Mouse (Mus musculus) stomach, embryonic 14.5 days (tissue): Measurements from ENCODE around the gene Cacfd1. TPM values are rescaled to one million over a fixed set of nuclear protein-coding genes. Genes with fewer than 3 reads are reported as not detected.

Experiments used
- ATAC-seq: fragments of 200-750 bp; cut with Nextera tagmentation; 2 replicates; pipeline ENCODE4 v1.8.0; 2017; ENCODE audit warnings: low read depth, moderate TSS enrichment; ENCODE audit not compliant: insufficient number of reproducible peaks, insufficient read depth, low FRiP score
- H3K27ac ChIP-seq: fragments of 300-500 bp; sonication (generic); 2 replicates; pipeline ENCODE4 v1.5.1; 2014; ENCODE audit warnings: mild to moderate bottlenecking, low read length, moderate library complexity, mixed read lengths
- H3K27me3 ChIP-seq: fragments of 300-500 bp; sonication (generic); 2 replicates; pipeline ENCODE4 v1.6.1; 2014; ENCODE audit warnings: low read length, control low read depth, mixed read lengths; ENCODE audit not compliant: control insufficient read depth, insufficient read depth
- H3K36me3 ChIP-seq: fragments of 300-500 bp; sonication (generic); 2 replicates; pipeline ENCODE4 v1.6.1; 2014; ENCODE audit warnings: mild to moderate bottlenecking, control low read depth, low read length, moderate library complexity, mixed read lengths; ENCODE audit not compliant: control insufficient read depth, insufficient read depth
- H3K4me1 ChIP-seq: fragments of 300-500 bp; sonication (generic); 2 replicates; pipeline ENCODE4 v1.6.1; 2014; ENCODE audit warnings: low read length, control low read depth, mixed read lengths; ENCODE audit not compliant: control insufficient read depth, insufficient read depth
- H3K4me2 ChIP-seq: fragments of 300-500 bp; sonication (generic); replicated peaks from 2 replicates; pipeline ENCODE4 v1.6.1; 2014; ENCODE audit warnings: low read depth, low read length, control low read depth
- H3K4me3 ChIP-seq: fragments of 300-500 bp; sonication (generic); 2 replicates; pipeline ENCODE4 v1.5.1; 2014; ENCODE audit warnings: low read depth, low read length, control low read depth
- H3K9ac ChIP-seq: fragments of 300-500 bp; sonication (generic); replicated peaks from 2 replicates; pipeline ENCODE4 v1.6.1; 2014; ENCODE audit warnings: low read depth, mild to moderate bottlenecking, control low read depth, low read length, moderate library complexity, mixed read lengths
- H3K9me3 ChIP-seq: fragments of 300-500 bp; sonication (generic); 2 replicates; pipeline ENCODE4 v1.6.1; 2016; ENCODE audit warnings: low read depth, low read length, control low read depth; ENCODE audit not compliant: control insufficient read depth
- WGBS: fragments of 180-500 bp; shearing (Covaris S2); extraction: QIAGEN DNeasy Blood & Tissue Kit; methylation state at CpG from one replicate; pipeline ENCODE4 v1.1.7; 2014; 5-methylcytosine and 5-hydroxymethylcytosine counted together
- polyA plus RNA-seq: library from polyadenylated mRNA; unstranded; fragments of >200 nt; fragmentation: Nextera tagmentation; extraction: Ambion mirVana; gene quantifications from 2 replicates; pipeline ENCODE4 v1.2.1, GENCODE M21; 2014

Cacfd1 gene
- polyA plus RNA-seq, 1 experiment from 2014 or later, result 62.6 TPM

- no peak overlapping the region for H3K4me2 ChIP-seq
- no peak overlapping the region for H3K9ac ChIP-seq
- H3K27me3 ChIP-seq, result no peaks in the 10 kb centered on the region
- no peak overlapping the region for H3K4me3 ChIP-seq
- no peaks in the 10 kb centered on the region for H3K9me3 ChIP-seq
- 51% methylated on average over 2 of the region's 2 CpGs for WGBS
- H3K27ac ChIP-seq, result no peak overlapping the region
- H3K36me3 ChIP-seq, result no peaks in the 10 kb centered on the region
- 0 out of 2 replicates have a peak, but pooled peaks cover 4% of the 10 kb centered on the region for H3K4me1 ChIP-seq
- ATAC-seq, result no peak
Measured at GRCm38 (mm10) chr2:27032361-27032760, 22.6 kb downstream of the Cacfd1 start.

- WGBS, result 68% methylated on average over 3 of the region's 3 CpGs
- H3K9ac ChIP-seq, result no peak overlapping the region
- H3K4me2 ChIP-seq, result no peak overlapping the region
- no peaks in the 10 kb centered on the region for H3K9me3 ChIP-seq
- no peaks in the 10 kb centered on the region for H3K4me1 ChIP-seq
- no peak overlapping the region for H3K4me3 ChIP-seq
- no peak for ATAC-seq
- H3K27ac ChIP-seq, result no peak overlapping the region
- H3K27me3 ChIP-seq, result no peaks in the 10 kb centered on the region
- H3K36me3 ChIP-seq, result no peaks in the 10 kb centered on the region
Measured at GRCm38 (mm10) chr2:27036003-27036402, 26.3 kb downstream of the Cacfd1 start.

- Histone ChIP-seq H3K9ac (no peak overlapping the region), H3K4me3 (no peak overlapping the region), H3K4me1 (no peaks in the 10 kb centered on the region), H3K4me2 (no peak overlapping the region), H3K9me3 (no peaks in the 10 kb centered on the region), H3K27me3 (no peaks in the 10 kb centered on the region), H3K36me3 (no peaks in the 10 kb centered on the region), H3K27ac (no peak overlapping the region)
- no peak for ATAC-seq
- WGBS, result 74% methylated on average over 4 of the region's 4 CpGs
Measured at GRCm38 (mm10) chr2:27037008-27037407, 27.3 kb downstream of the Cacfd1 start.

GRCm38 (mm10) chr2:27038596-27038995, 28.9 kb downstream of the Cacfd1 start:
- H3K27ac ChIP-seq, result no peak overlapping the region
- no peaks in the 10 kb centered on the region for H3K27me3 ChIP-seq
- H3K4me2 ChIP-seq, result no peak overlapping the region
- 3% methylated on average over 3 of the region's 3 CpGs for WGBS
- no peak overlapping the region for H3K4me3 ChIP-seq
- no peak overlapping the region for H3K9ac ChIP-seq
- no peaks in the 10 kb centered on the region for H3K36me3 ChIP-seq
- H3K4me1 ChIP-seq, result no peaks in the 10 kb centered on the region
- 0 out of 2 replicates have a peak, but pooled peaks have one; percentile 24 for ATAC-seq
- H3K9me3 ChIP-seq, result no peaks in the 10 kb centered on the region

GRCm38 (mm10) chr2:27039286-27039685, 29.6 kb downstream of the Cacfd1 start:
- H3K9me3 ChIP-seq, result no peaks in the 10 kb centered on the region
- H3K4me1 ChIP-seq, result no peaks in the 10 kb centered on the region
- no peaks in the 10 kb centered on the region for H3K36me3 ChIP-seq
- no peak overlapping the region for H3K4me2 ChIP-seq
- no peaks in the 10 kb centered on the region for H3K27me3 ChIP-seq
- 9% methylated on average over 1 of the region's 1 CpGs for WGBS
- H3K9ac ChIP-seq, result no peak overlapping the region
- ATAC-seq, result no peak
- no peak overlapping the region for H3K4me3 ChIP-seq
- H3K27ac ChIP-seq, result no peak overlapping the region

GRCm38 (mm10) chr2:27042131-27042844, 32.6 kb downstream of the Cacfd1 start:
- Histone ChIP-seq H3K9me3 (no peaks in the 10 kb centered on the region), H3K9ac (no peak overlapping the region), H3K4me2 (no peak overlapping the region), H3K4me1 (no peaks in the 10 kb centered on the region), H3K27me3 (no peaks in the 10 kb centered on the region), H3K27ac (no peak overlapping the region), H3K36me3 (no peaks in the 10 kb centered on the region), H3K4me3 (no peak overlapping the region)
- no peak for ATAC-seq
- WGBS, result 66% methylated on average over 8 of the region's 8 CpGs

- no peak overlapping the region for H3K4me2 ChIP-seq
- no peak overlapping the region for H3K4me3 ChIP-seq
- H3K27me3 ChIP-seq, result no peaks in the 10 kb centered on the region
- H3K9ac ChIP-seq, result no peak overlapping the region
- 19% methylated on average over 3 of the region's 3 CpGs for WGBS
- ATAC-seq, result peak; percentile 66; the same call in 1 of the 2 replicates
- no peaks in the 10 kb centered on the region for H3K9me3 ChIP-seq
- H3K4me1 ChIP-seq, result no peaks in the 10 kb centered on the region
- H3K36me3 ChIP-seq, result no peaks in the 10 kb centered on the region
- no peak overlapping the region for H3K27ac ChIP-seq
Measured at GRCm38 (mm10) chr2:27043461-27043860, 33.7 kb downstream of the Cacfd1 start.

GRCm38 (mm10) chr2:27044166-27044565, 34.4 kb downstream of the Cacfd1 start:
- Histone ChIP-seq H3K4me3 (no peak overlapping the region), H3K27ac (no peak overlapping the region), H3K9me3 (no peaks in the 10 kb centered on the region), H3K4me1 (no peaks in the 10 kb centered on the region), H3K4me2 (no peak overlapping the region), H3K9ac (no peak overlapping the region), H3K27me3 (no peaks in the 10 kb centered on the region), H3K36me3 (no peaks in the 10 kb centered on the region)
- no peak for ATAC-seq
- WGBS, result 73% methylated on average over 4 of the region's 4 CpGs

- H3K36me3 ChIP-seq, result no peaks in the 10 kb centered on the region
- ATAC-seq, result no peak
- H3K27ac ChIP-seq, result no peak overlapping the region
- H3K9me3 ChIP-seq, result no peaks in the 10 kb centered on the region
- no peaks in the 10 kb centered on the region for H3K27me3 ChIP-seq
- H3K4me1 ChIP-seq, result no peaks in the 10 kb centered on the region
- WGBS, result 73% methylated on average over 3 of the region's 3 CpGs
- H3K9ac ChIP-seq, result no peak overlapping the region
- H3K4me2 ChIP-seq, result no peak overlapping the region
- H3K4me3 ChIP-seq, result no peak overlapping the region
Measured at GRCm38 (mm10) chr2:27044641-27045040, 34.9 kb downstream of the Cacfd1 start.
